Mouse (Mus musculus) stomach, embryonic 14.5 days (tissue): ENCODE measurements around the gene Lsr. TPM values are rescaled to one million over a fixed set of nuclear protein-coding genes. Genes with fewer than 3 reads are reported as not detected.

Source experiments
- ATAC-seq: fragments of 200-750 bp; cut with Nextera tagmentation; 2 replicates; pipeline ENCODE4 v1.8.0; 2017; ENCODE audit warnings: low read depth, moderate TSS enrichment; ENCODE audit not compliant: insufficient number of reproducible peaks, insufficient read depth, low FRiP score
- H3K27ac ChIP-seq: fragments of 300-500 bp; sonication (generic); 2 replicates; pipeline ENCODE4 v1.5.1; 2014; ENCODE audit warnings: mild to moderate bottlenecking, low read length, moderate library complexity, mixed read lengths
- H3K27me3 ChIP-seq: fragments of 300-500 bp; sonication (generic); 2 replicates; pipeline ENCODE4 v1.6.1; 2014; ENCODE audit warnings: low read length, control low read depth, mixed read lengths; ENCODE audit not compliant: control insufficient read depth, insufficient read depth
- H3K36me3 ChIP-seq: fragments of 300-500 bp; sonication (generic); 2 replicates; pipeline ENCODE4 v1.6.1; 2014; ENCODE audit warnings: mild to moderate bottlenecking, control low read depth, low read length, moderate library complexity, mixed read lengths; ENCODE audit not compliant: control insufficient read depth, insufficient read depth
- H3K4me1 ChIP-seq: fragments of 300-500 bp; sonication (generic); 2 replicates; pipeline ENCODE4 v1.6.1; 2014; ENCODE audit warnings: low read length, control low read depth, mixed read lengths; ENCODE audit not compliant: control insufficient read depth, insufficient read depth
- H3K4me2 ChIP-seq: fragments of 300-500 bp; sonication (generic); replicated peaks from 2 replicates; pipeline ENCODE4 v1.6.1; 2014; ENCODE audit warnings: low read depth, low read length, control low read depth
- H3K4me3 ChIP-seq: fragments of 300-500 bp; sonication (generic); 2 replicates; pipeline ENCODE4 v1.5.1; 2014; ENCODE audit warnings: low read depth, low read length, control low read depth
- H3K9ac ChIP-seq: fragments of 300-500 bp; sonication (generic); replicated peaks from 2 replicates; pipeline ENCODE4 v1.6.1; 2014; ENCODE audit warnings: low read depth, mild to moderate bottlenecking, control low read depth, low read length, moderate library complexity, mixed read lengths
- H3K9me3 ChIP-seq: fragments of 300-500 bp; sonication (generic); 2 replicates; pipeline ENCODE4 v1.6.1; 2016; ENCODE audit warnings: low read depth, low read length, control low read depth; ENCODE audit not compliant: control insufficient read depth
- WGBS: fragments of 180-500 bp; shearing (Covaris S2); extraction: QIAGEN DNeasy Blood & Tissue Kit; methylation state at CpG from one replicate; pipeline ENCODE4 v1.1.7; 2014; 5-methylcytosine and 5-hydroxymethylcytosine counted together
- polyA plus RNA-seq: library from polyadenylated mRNA; unstranded; fragments of >200 nt; fragmentation: Nextera tagmentation; extraction: Ambion mirVana; gene quantifications from 2 replicates; pipeline ENCODE4 v1.2.1, GENCODE M21; 2014

The Lsr gene
- polyA plus RNA-seq, 1 experiment from 2014 or later: 70.5 TPM

- Histone ChIP-seq H3K27me3 (no peaks in the 10 kb centered on the region), H3K4me1 (peaks cover 11% of the 10 kb centered on the region; the same call in 1 of the 2 replicates), H3K27ac (no peak overlapping the region), H3K9ac (no peak overlapping the region), H3K9me3 (no peaks in the 10 kb centered on the region), H3K4me2 (no peak overlapping the region), H3K36me3 (no peaks in the 10 kb centered on the region), H3K4me3 (no peak overlapping the region)
- 87% methylated on average over 2 of the region's 2 CpGs for WGBS
- ATAC-seq: no peak
Observed at GRCm38 (mm10) chr7:30996491-30996890, 23.2 kb upstream of the Lsr start.

- H3K4me1 ChIP-seq: no peaks in the 10 kb centered on the region
- no peak for ATAC-seq
- no peak overlapping the region for H3K27ac ChIP-seq
- H3K27me3 ChIP-seq: no peaks in the 10 kb centered on the region
- no peaks in the 10 kb centered on the region for H3K9me3 ChIP-seq
- H3K4me2 ChIP-seq: no peak overlapping the region
- no peaks in the 10 kb centered on the region for H3K36me3 ChIP-seq
- no peak overlapping the region for H3K4me3 ChIP-seq
- WGBS: 85% methylated on average over 5 of the region's 5 CpGs
- H3K9ac ChIP-seq: no peak overlapping the region
Observed at GRCm38 (mm10) chr7:30993986-30994385, 20.7 kb upstream of the Lsr start.

GRCm38 (mm10) chr7:30992148-30992547, 18.9 kb upstream of the Lsr start:
- no peak overlapping the region for H3K9ac ChIP-seq
- no peak for ATAC-seq
- no peak overlapping the region for H3K27ac ChIP-seq
- H3K9me3 ChIP-seq: no peaks in the 10 kb centered on the region
- H3K4me3 ChIP-seq: no peak overlapping the region
- H3K27me3 ChIP-seq: no peaks in the 10 kb centered on the region
- no peaks in the 10 kb centered on the region for H3K4me1 ChIP-seq
- no peak overlapping the region for H3K4me2 ChIP-seq
- H3K36me3 ChIP-seq: no peaks in the 10 kb centered on the region
- WGBS: 70% methylated on average over 5 of the region's 5 CpGs

- H3K27ac ChIP-seq: no peak overlapping the region
- H3K9ac ChIP-seq: no peak overlapping the region
- 82% methylated on average over 4 of the region's 4 CpGs for WGBS
- no peaks in the 10 kb centered on the region for H3K9me3 ChIP-seq
- no peaks in the 10 kb centered on the region for H3K36me3 ChIP-seq
- H3K4me2 ChIP-seq: no peak overlapping the region
- H3K4me3 ChIP-seq: no peak overlapping the region
- ATAC-seq: no peak
- no peaks in the 10 kb centered on the region for H3K27me3 ChIP-seq
- no peaks in the 10 kb centered on the region for H3K4me1 ChIP-seq
Observed at GRCm38 (mm10) chr7:30988519-30989162, 15.4 kb upstream of the Lsr start.

- Histone ChIP-seq H3K27me3 (no peaks in the 10 kb centered on the region), H3K4me3 (no peak overlapping the region), H3K9me3 (no peaks in the 10 kb centered on the region), H3K27ac (no peak overlapping the region), H3K36me3 (no peaks in the 10 kb centered on the region), H3K4me1 (no peaks in the 10 kb centered on the region), H3K4me2 (no peak overlapping the region), H3K9ac (no peak overlapping the region)
- 86% methylated on average over 9 of the region's 9 CpGs for WGBS
- no peak for ATAC-seq
Observed at GRCm38 (mm10) chr7:30985357-30985756, 12.1 kb upstream of the Lsr start.

GRCm38 (mm10) chr7:30981703-30982102, 8.4 kb upstream of the Lsr start:
- H3K4me1 ChIP-seq: no peaks in the 10 kb centered on the region
- WGBS: 93% methylated on average over 4 of the region's 4 CpGs

GRCm38 (mm10) chr7:30973501-30974289, 431 bp upstream of the Lsr start, which contains the start of gene Fam187b:
Gene Fam187b, plus strand, starts transcription at chr7:30973790.
- H3K4me3 ChIP-seq: peak within 1 kb of the TSS; percentile 50
- no peaks in the 10 kb centered on the region for H3K9me3 ChIP-seq

More at GRCm38 (mm10) chr7:30981703-30982102, 8.4 kb upstream of the Lsr start:
- Histone ChIP-seq H3K9ac (no peak overlapping the region), H3K27ac (no peak overlapping the region), H3K36me3 (no peaks in the 10 kb centered on the region), H3K4me2 (no peak overlapping the region), H3K27me3 (no peaks in the 10 kb centered on the region), H3K4me3 (no peak overlapping the region), H3K9me3 (no peaks in the 10 kb centered on the region)
- no peak for ATAC-seq

GRCm38 (mm10) chr7:30972426-30973250, 626 bp downstream of the Lsr start:
- peak overlapping the region; percentile 89 for H3K27ac ChIP-seq
- H3K4me3 ChIP-seq: peak overlapping the region; percentile 50
- 3% methylated on average over 41 of the region's 41 CpGs for WGBS

More at GRCm38 (mm10) chr7:30973501-30974289, 431 bp upstream of the Lsr start, which contains the start of gene Fam187b:
- Histone ChIP-seq H3K4me2 (peak within 1 kb of the TSS; percentile 53), H3K27me3 (no peaks in the 10 kb centered on the region), H3K4me1 (no peaks in the 10 kb centered on the region), H3K9ac (peak within 1 kb of the TSS; percentile 49), H3K27ac (peak within 1 kb of the TSS; percentile 89), H3K36me3 (0 out of 2 replicates have a peak, but pooled peaks cover 7% of the 10 kb centered on the region)
- ATAC-seq: peak; percentile 95
- under 1% methylated on average over 37 of the region's 37 CpGs for WGBS

More at GRCm38 (mm10) chr7:30972426-30973250, 626 bp downstream of the Lsr start:
- ATAC-seq: peak; percentile 26
- no peaks in the 10 kb centered on the region for H3K9me3 ChIP-seq
- peak overlapping the region; percentile 53 for H3K4me2 ChIP-seq
- no peaks in the 10 kb centered on the region for H3K4me1 ChIP-seq
- no peaks in the 10 kb centered on the region for H3K27me3 ChIP-seq
- 0 out of 2 replicates have a peak, but pooled peaks cover 7% of the 10 kb centered on the region for H3K36me3 ChIP-seq
- peak overlapping the region; percentile 49 for H3K9ac ChIP-seq
